Mouse (Mus musculus): ENCODE results near the gene Gm26602. TPM values are rescaled to one million over a fixed set of nuclear protein-coding genes. Genes with fewer than 3 reads are reported as not detected.

Gm26602 gene
- not detected in 2 replicates for total RNA-seq (2014; fragmentation: Nextera tagmentation)
- total RNA-seq (2017): 0.98 TPM in 1 of 2 replicates, not detected in the other

DNA sequence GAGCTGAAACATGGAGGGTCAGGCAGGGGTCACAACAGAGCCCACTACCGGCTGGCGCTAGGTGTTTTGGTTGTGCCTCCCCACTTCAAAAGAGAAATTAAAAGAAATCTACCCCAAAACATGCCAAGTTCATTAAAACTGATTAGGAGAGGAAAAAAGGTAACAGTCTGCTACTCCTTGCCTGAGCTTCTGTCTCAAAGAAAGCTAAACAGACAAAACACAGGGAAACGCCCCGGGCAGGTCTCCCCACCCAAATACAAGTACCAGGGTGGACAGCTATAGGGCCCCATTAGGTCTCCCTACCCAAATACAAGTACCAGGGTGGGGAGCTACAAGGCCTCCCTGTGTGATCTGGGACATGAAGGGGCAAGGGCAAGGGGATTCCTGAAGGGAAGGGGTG, at the start of gene Gm26602:
Gm26602 (plus strand) TSS at position 301 of the 400 bp plus-strand sequence.
- ATAC-seq (replicated peaks; ENCODE audit: poor library complexity, severe bottlenecking): no peak

DNA sequence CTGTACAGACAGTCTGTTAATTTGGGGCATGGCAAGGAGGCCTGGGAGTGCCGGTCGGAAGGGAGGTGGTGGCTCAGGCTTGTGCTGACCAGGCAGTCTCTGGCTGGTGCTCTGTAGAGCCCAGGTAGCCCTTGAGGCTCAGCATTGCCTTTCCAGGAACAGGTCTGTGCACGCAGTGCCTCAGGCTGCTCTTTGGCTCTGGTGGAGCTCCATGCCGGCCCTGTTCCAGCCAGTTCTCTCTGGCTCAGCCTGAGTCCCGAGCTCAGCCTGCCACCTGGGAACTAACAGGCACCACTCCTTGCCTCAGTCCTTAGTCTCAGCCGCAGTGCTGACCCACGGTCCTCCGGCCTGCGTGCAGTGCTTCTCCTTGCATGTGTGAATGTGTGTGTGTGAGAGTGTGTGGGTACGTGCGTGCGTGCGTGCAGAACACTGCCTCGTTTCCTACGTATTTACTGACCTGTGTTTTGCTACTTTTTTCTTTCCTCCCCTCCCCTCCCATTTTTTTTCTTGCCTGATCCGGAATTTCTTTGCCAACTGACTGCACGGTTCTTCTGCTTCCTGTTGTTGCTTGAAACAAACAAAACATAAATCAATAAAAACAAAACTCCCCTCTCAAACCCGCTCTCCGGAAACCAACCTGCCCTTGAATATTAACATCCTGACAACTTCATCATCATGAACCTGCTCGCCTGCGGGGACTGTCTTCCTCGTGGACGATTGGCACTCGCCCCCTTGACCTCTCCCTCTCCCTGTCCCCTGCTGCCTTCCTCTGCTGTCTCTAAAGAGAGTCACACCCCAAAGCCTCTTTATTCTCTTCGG, 49.2 kb upstream of the Gm26602 start:
- ATAC-seq (replicated peaks; ENCODE audit: poor library complexity, severe bottlenecking): no peak

- no peak for ATAC-seq (replicated peaks; ENCODE audit: poor library complexity, severe bottlenecking)
Measured at GRCm38 (mm10) chr10:79862049-79862788, 48.4 kb upstream of the Gm26602 start.

- no peak for ATAC-seq (replicated peaks; ENCODE audit: poor library complexity, severe bottlenecking)
Measured at GRCm38 (mm10) chr10:79862925-79863324, 47.7 kb upstream of the Gm26602 start.

GRCm38 (mm10) chr10:79864351-79865188, 46.1 kb upstream of the Gm26602 start:
- ATAC-seq (replicated peaks; ENCODE audit: poor library complexity, severe bottlenecking): no peak

GRCm38 (mm10) chr10:79865189-79865601, 45.5 kb upstream of the Gm26602 start:
- 0 out of 2 replicates have a peak, but pooled peaks have one; percentile 7 for ATAC-seq (replicated peaks; ENCODE audit: poor library complexity, severe bottlenecking)

- ATAC-seq (replicated peaks; ENCODE audit: poor library complexity, severe bottlenecking): peak; percentile 50
Measured at GRCm38 (mm10) chr10:79865801-79866295, 44.8 kb upstream of the Gm26602 start.

DNA sequence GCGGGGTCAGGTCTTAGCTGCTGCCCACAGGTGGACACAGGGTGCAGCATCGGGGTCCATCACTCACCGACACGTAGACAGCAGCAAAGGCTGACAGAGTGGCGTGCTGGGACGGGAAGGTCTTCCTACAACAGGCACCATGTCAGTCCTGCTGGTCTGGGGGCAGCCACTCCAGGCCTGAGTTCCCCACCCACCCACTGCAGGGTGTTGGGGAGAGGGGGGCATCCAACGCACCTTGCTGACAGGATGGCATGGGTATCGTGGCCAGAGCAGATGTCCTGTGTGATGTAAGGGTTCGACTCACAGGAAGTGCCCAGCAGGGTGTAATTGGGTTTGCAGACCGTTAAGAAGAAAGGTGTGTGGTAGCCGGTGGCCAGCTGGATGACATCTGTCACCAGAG, 44.1 kb upstream of the Gm26602 start:
- no peak for ATAC-seq (replicated peaks; ENCODE audit: poor library complexity, severe bottlenecking)

GRCm38 (mm10) chr10:79871845-79872244, 38.8 kb upstream of the Gm26602 start:
- ATAC-seq (replicated peaks; ENCODE audit: poor library complexity, severe bottlenecking): no peak

DNA sequence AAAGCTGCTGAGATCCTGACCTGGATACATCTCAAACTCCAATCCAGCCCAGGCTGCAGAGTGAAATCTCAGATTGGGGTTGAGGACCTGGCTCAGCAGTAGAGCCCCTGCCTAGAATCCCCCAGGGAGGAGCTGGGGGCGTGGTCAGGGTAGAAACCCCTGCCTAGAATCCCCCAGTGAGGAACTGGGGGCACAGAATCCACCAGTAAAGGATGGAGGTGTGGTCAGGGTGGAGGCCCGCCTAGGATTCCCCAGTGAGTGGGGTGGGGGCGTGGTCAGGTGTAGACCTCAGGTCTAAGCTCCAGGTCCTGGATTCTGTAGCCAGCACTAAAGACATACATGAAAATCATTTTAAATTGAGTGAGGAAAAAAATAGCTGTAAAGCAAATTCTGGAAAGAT, 37.8 kb upstream of the Gm26602 start:
- no peak for ATAC-seq (replicated peaks; ENCODE audit: poor library complexity, severe bottlenecking)

DNA sequence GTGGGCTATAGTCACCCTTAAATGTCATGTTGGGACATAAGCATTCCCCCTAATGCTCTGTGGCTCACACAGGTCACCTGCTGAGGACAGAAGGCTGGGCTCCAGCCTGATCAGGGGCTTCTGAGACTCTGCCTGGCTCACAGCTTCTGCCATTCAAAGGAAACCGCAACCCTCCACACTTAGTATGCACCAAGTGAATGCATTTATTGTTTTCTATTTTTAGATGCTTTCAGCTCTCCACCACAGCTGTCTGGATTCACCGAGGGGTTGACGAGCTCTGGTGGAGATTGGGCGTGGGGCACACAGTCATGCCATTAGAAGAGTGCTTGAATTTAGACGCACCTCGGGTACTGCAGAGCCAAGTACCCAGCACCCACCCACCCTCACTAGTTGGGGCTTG, 37.3 kb upstream of the Gm26602 start:
- no peak for ATAC-seq (replicated peaks; ENCODE audit: poor library complexity, severe bottlenecking)

- ATAC-seq (replicated peaks; ENCODE audit: poor library complexity, severe bottlenecking): no peak
Measured at GRCm38 (mm10) chr10:79873715-79874289, 36.9 kb upstream of the Gm26602 start.

DNA sequence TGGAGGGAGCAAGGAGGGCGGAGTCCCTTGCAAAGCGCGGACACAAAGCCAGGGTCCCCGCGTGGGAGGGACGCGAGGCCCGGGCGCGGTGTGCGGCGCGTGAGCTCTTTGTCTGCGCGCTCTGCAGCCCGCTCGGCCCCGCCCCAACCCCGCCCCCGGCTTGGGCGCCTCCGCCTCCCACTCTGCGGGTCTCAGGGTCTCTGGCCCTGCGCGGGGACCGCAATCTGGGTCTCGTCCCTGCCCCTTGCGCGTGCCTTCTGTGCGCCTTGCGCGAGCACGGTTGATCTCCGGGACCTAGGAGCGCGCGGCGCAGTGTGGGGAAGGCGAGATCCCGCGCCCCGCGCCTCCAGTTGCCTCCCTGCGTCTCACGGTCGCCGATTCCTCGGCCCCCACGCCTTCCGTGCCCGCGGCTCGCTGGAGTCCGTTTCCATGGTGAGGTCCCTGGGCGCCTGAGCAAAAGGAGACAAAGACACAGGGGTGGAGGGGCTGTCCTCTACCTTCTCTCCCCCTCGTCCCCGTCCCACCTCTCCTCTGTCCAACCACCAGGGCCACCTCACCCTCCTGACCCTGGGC, 36.3 kb upstream of the Gm26602 start, which contains the start of the genes Prtn3 and Plppr3:
Prtn3 (plus strand) TSS at position 187 of the 573 bp plus-strand sequence.
Plppr3 (minus strand) TSS at position 345 of the 573 bp plus-strand sequence.
- peak; percentile 28 for ATAC-seq (replicated peaks; ENCODE audit: poor library complexity, severe bottlenecking)

DNA sequence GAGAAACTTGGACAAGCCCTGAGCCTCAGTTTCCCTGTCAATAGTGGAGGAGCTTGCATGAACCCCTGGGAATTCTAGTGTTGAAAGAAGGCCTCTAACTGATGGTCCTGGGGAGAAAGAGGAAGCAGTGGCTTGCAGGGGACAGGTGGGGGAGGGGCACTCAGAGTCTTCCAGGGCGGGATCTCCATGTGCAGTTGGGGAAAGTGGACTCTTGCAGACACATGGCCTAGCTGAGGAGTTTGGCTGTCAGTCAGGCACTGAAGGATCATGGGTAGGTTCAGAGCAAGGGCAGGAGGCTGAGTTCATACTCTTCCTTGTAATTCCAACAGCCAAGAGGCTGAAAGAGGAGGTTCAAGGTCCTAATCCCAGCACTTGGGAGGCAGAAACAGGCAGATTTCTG, 33.5 kb upstream of the Gm26602 start:
- peak; percentile 33 for ATAC-seq (replicated peaks; ENCODE audit: poor library complexity, severe bottlenecking)

DNA sequence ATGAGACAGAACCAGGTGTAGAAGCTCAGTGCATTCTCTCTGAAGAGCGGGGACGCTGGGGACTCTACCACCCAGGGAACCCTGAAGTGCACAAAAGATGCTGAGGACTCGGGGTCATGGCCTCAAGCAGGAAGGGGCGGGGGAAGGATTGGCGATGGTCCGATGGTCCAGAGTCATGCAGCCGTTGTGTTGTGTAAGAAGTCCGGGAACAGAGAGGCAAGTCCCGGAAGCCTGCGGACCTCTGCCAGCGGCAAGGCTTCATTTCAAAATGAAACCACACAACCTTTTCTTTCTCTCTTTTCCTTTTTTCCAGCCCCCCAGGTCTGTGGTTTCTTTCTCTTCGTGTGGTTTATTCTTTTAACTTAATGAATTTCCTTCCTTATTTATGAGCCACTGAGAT, 32.9 kb upstream of the Gm26602 start:
- peak; percentile 66 for ATAC-seq (replicated peaks; ENCODE audit: poor library complexity, severe bottlenecking)

GRCm38 (mm10) chr10:79879527-79879926, 31.1 kb upstream of the Gm26602 start:
- ATAC-seq (replicated peaks; ENCODE audit: poor library complexity, severe bottlenecking): 0 out of 2 replicates have a peak, but pooled peaks have one; percentile 7

DNA sequence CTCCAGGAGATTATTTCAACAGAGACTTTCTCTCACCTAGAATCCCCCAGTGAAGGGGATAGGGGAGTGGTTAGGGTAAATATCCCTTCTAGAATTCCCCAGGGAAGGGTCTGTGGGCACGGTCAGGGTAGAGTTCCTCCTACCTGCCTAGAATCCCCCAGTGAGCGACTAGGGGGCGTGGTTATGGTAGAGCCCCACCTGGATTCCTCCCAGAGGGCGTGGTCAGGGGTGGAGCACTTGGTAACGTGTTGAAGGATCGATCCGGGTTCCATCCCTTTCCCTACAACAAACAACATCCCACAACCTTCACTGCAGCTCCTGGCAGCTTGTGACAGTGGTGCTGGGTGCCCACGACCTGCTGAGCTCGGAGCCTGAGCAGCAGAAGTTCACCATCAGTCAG, 29.9 kb upstream of the Gm26602 start:
- ATAC-seq (replicated peaks; ENCODE audit: poor library complexity, severe bottlenecking): peak; percentile 6; the same call in 1 of the 2 replicates

DNA sequence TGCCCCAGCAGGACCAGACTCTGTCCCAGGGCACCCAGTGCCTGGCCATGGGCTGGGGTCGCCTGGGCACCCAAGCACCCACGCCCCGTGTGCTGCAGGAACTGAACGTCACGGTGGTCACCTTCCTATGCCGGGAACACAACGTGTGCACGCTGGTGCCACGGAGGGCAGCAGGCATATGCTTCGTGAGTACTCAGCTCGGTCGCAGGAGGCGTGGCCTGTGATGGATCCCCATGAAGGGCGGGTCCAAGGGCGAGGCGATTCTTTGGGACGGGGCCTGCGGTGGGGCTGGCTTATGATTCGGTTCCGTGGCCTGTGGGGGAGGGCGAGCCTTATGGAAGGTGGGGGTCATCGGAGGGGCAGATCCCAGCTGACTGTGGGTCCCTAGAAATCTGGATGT, 28.7 kb upstream of the Gm26602 start:
- ATAC-seq (replicated peaks; ENCODE audit: poor library complexity, severe bottlenecking): no peak
